Mouse (Mus musculus) spleen, postnatal 10 days (tissue): ENCODE data around the gene Gm28047.
"Not testable (repeated sequence)": the region's sequence is repeated elsewhere in the genome, so short reads cannot be mapped to it uniquely, and the experiment has no call there.

Experiments
- DNase-seq, 2 experiments: peaks; one replicate each; pipeline ENCODE4 v3.0.0; 2021 to 2022; ENCODE audit warnings: low spot score in 2 of 2

The Gm28047 gene

GRCm38 (mm10) chr15:102620765-102621164, 4.1 kb downstream of the Gm28047 start:
- DNase-seq, result no peak

GRCm38 (mm10) chr15:102619486-102619885, 5.4 kb downstream of the Gm28047 start:
- DNase-seq, result no peak

GRCm38 (mm10) chr15:102617654-102618053, 7.2 kb downstream of the Gm28047 start:
- DNase-seq, result no peak

- DNase-seq, result no peak
These were observed 8.7 kb downstream of the Gm28047 start for GRCm38 (mm10) chr15:102616174-102616573.

GRCm38 (mm10) chr15:102614224-102614623, 10.6 kb downstream of the Gm28047 start:
- no peak for DNase-seq

- no peak for DNase-seq
These were observed 11.9 kb downstream of the Gm28047 start for GRCm38 (mm10) chr15:102612966-102613365.

- DNase-seq, result not testable (repeated sequence)
These were observed 16.3 kb downstream of the Gm28047 start for GRCm38 (mm10) chr15:102608586-102608985.

GRCm38 (mm10) chr15:102593996-102594656, 30.7 kb downstream of the Gm28047 start:
- no peak for DNase-seq

GRCm38 (mm10) chr15:102592674-102593073, 32.2 kb downstream of the Gm28047 start:
- DNase-seq, result no peak

GRCm38 (mm10) chr15:102590567-102590966, 34.3 kb downstream of the Gm28047 start:
- no peak for DNase-seq

- no peak for DNase-seq
These were observed 35.0 kb downstream of the Gm28047 start for GRCm38 (mm10) chr15:102589826-102590225.

- DNase-seq, result no peak
These were observed 39.4 kb downstream of the Gm28047 start for GRCm38 (mm10) chr15:102585501-102585900.

- no peak for DNase-seq
These were observed 41.0 kb downstream of the Gm28047 start for GRCm38 (mm10) chr15:102583708-102584383.

GRCm38 (mm10) chr15:102581205-102581604, 43.7 kb downstream of the Gm28047 start:
- no peak for DNase-seq

- DNase-seq, result no peak
These were observed 46.5 kb downstream of the Gm28047 start for GRCm38 (mm10) chr15:102578351-102578750.

- no peak for DNase-seq
These were observed 47.9 kb downstream of the Gm28047 start for GRCm38 (mm10) chr15:102576972-102577371.

GRCm38 (mm10) chr15:102572081-102572480, 52.8 kb downstream of the Gm28047 start:
- no peak for DNase-seq

GRCm38 (mm10) chr15:102567849-102568248, 57.0 kb downstream of the Gm28047 start:
- no peak for DNase-seq

GRCm38 (mm10) chr15:102563681-102564080, 61.2 kb downstream of the Gm28047 start:
- no peak for DNase-seq

GRCm38 (mm10) chr15:102563061-102563460, 61.8 kb downstream of the Gm28047 start:
- no peak for DNase-seq

GRCm38 (mm10) chr15:102562491-102562890, 62.4 kb downstream of the Gm28047 start:
- DNase-seq, result no peak

- no peak for DNase-seq
These were observed 67.3 kb downstream of the Gm28047 start for GRCm38 (mm10) chr15:102557580-102557979.

- no peak for DNase-seq
These were observed 69.3 kb downstream of the Gm28047 start for GRCm38 (mm10) chr15:102555581-102555980.
